Mouse (Mus musculus) lung, postnatal 10 days (tissue): ENCODE measurements at regions not wholly inside any gene's neighbourhood (a gene's known extent, or its start where the extent isn't known, plus 50 kb on each side); places are given as distances from the start of the nearest gene placed in this dataset.

Experiments used
- DNase-seq: peaks from one replicate; pipeline ENCODE4 v3.0.0; 2021

GRCm38 (mm10) chr2:38420498-38420897 lies 81.4 kb downstream of the Lhx2 start:
- no peak for DNase-seq

GRCm38 (mm10) chr2:38422406-38422805 lies 83.3 kb downstream of the Lhx2 start:
- no peak for DNase-seq

GRCm38 (mm10) chr2:38423886-38424277 lies 84.8 kb downstream of the Lhx2 start:
- DNase-seq: no peak

- DNase-seq: no peak
Measured at GRCm38 (mm10) chr2:38424278-38424931, 85.3 kb downstream of the Lhx2 start.

- DNase-seq: no peak
Measured at GRCm38 (mm10) chr2:38424976-38425375, 85.9 kb downstream of the Lhx2 start.

GRCm38 (mm10) chr2:38429752-38430378 lies 81.6 kb upstream of the Nek6 start:
- peak; percentile 85 for DNase-seq

GRCm38 (mm10) chr2:38431546-38431945 lies 79.9 kb upstream of the Nek6 start:
- no peak for DNase-seq

- peak; percentile 33 for DNase-seq
Measured at GRCm38 (mm10) chr2:38433736-38434135, 77.7 kb upstream of the Nek6 start.

GRCm38 (mm10) chr2:38436701-38437100 lies 74.7 kb upstream of the Nek6 start:
- DNase-seq: no peak

GRCm38 (mm10) chr2:38439191-38439590 lies 72.3 kb upstream of the Nek6 start:
- DNase-seq: no peak

GRCm38 (mm10) chr2:38439973-38440372 lies 71.5 kb upstream of the Nek6 start:
- DNase-seq: no peak

GRCm38 (mm10) chr2:38449092-38449491 lies 62.4 kb upstream of the Nek6 start:
- no peak for DNase-seq

GRCm38 (mm10) chr2:38456571-38456970 lies 54.9 kb upstream of the Nek6 start:
- no peak for DNase-seq

GRCm38 (mm10) chr2:38460367-38460766 lies 51.1 kb upstream of the Nek6 start:
- no peak for DNase-seq

- DNase-seq: peak; percentile 77
Measured at GRCm38 (mm10) chr2:38460825-38461540, 50.5 kb upstream of the Nek6 start.
